Mouse (Mus musculus): ENCODE results near the gene Tyms.
"Not testable (repeated sequence)": the region's sequence is repeated elsewhere in the genome, so short reads cannot be mapped to it uniquely, and the experiment has no call there.

Gene Tyms

GRCm38 (mm10) chr5:30104339-30104738, 30.9 kb upstream of the Tyms start:
- DNase-seq (ENCODE audit: extremely low spot score, low read depth, low spot score): no peak

- DNase-seq (ENCODE audit: extremely low spot score, low read depth, low spot score): no peak
Observed at GRCm38 (mm10) chr5:30103340-30103739, 29.9 kb upstream of the Tyms start.

GRCm38 (mm10) chr5:30098260-30098659, 24.8 kb upstream of the Tyms start:
- no peak for DNase-seq (ENCODE audit: extremely low spot score, low read depth, low spot score)

- no peak for DNase-seq (ENCODE audit: extremely low spot score, low read depth, low spot score)
Observed at GRCm38 (mm10) chr5:30095731-30096130, 22.3 kb upstream of the Tyms start.

GRCm38 (mm10) chr5:30094399-30094798, 21.0 kb upstream of the Tyms start:
- DNase-seq (ENCODE audit: extremely low spot score, low read depth, low spot score): no peak

- DNase-seq (ENCODE audit: extremely low spot score, low read depth, low spot score): no peak
Observed at GRCm38 (mm10) chr5:30092701-30093100, 19.3 kb upstream of the Tyms start.

GRCm38 (mm10) chr5:30072377-30072776, 1.0 kb downstream of the Tyms start:
- no peak for DNase-seq (ENCODE audit: extremely low spot score, low read depth, low spot score)

GRCm38 (mm10) chr5:30071677-30072076, 1.7 kb downstream of the Tyms start:
- DNase-seq (ENCODE audit: extremely low spot score, low read depth, low spot score): no peak

- DNase-seq (ENCODE audit: extremely low spot score, low read depth, low spot score): no peak
Observed at GRCm38 (mm10) chr5:30067726-30068125, 5.7 kb downstream of the Tyms start.

GRCm38 (mm10) chr5:30059607-30060006, 13.8 kb downstream of the Tyms start:
- not testable (repeated sequence) for DNase-seq (ENCODE audit: extremely low spot score, low read depth, low spot score)

GRCm38 (mm10) chr5:30058216-30058731, 15.1 kb downstream of the Tyms start:
- no peak for DNase-seq (ENCODE audit: extremely low spot score, low read depth, low spot score)

GRCm38 (mm10) chr5:30039841-30040240, 33.6 kb downstream of the Tyms start:
- not testable (repeated sequence) for DNase-seq (ENCODE audit: extremely low spot score, low read depth, low spot score)

GRCm38 (mm10) chr5:30039324-30039723, 34.1 kb downstream of the Tyms start:
- DNase-seq (ENCODE audit: extremely low spot score, low read depth, low spot score): not testable (repeated sequence)

GRCm38 (mm10) chr5:30037111-30037510, 36.3 kb downstream of the Tyms start:
- not testable (repeated sequence) for DNase-seq (ENCODE audit: extremely low spot score, low read depth, low spot score)

- not testable (repeated sequence) for DNase-seq (ENCODE audit: extremely low spot score, low read depth, low spot score)
Observed at GRCm38 (mm10) chr5:30035862-30036261, 37.6 kb downstream of the Tyms start.

- DNase-seq (ENCODE audit: extremely low spot score, low read depth, low spot score): no peak
Observed at GRCm38 (mm10) chr5:30014580-30014979, 58.8 kb downstream of the Tyms start.

GRCm38 (mm10) chr5:30012726-30013503, 60.5 kb downstream of the Tyms start, which contains the start of gene Il6:
TSS of gene Il6 (plus strand) at chr5:30013114.
- DNase-seq (ENCODE audit: extremely low spot score, low read depth, low spot score): no peak

Data from hindlimb bud, embryonic 11.5 days (tissue).